Mouse (Mus musculus) CH12.LX (cell line): ENCODE measurements around the gene Gm49416.
A peak's percentile ranks its signal among the peaks of the same experiment; 100 is the strongest.

Experiments used
- CTCF ChIP-seq, 2 experiments: IDR thresholded peaks in 1 of 2; conservative IDR thresholded peaks in 1 of 2; 2 replicates each; pipeline ENCODE4 v1.5.1; 2011 to 2012; ENCODE audit warnings: low read depth in 2 of 2, low read length in 2 of 2, improper control_type of control experiment in 1 of 2, inconsistent platforms in 1 of 2, mild to moderate bottlenecking in 1 of 2, moderate library complexity in 1 of 2
- EP300 ChIP-seq: IDR thresholded peaks from 2 replicates; pipeline ENCODE4 v1.6.1; 2011; ENCODE audit warnings: low read length, improper control_type of control experiment
- MAX ChIP-seq: IDR thresholded peaks from 2 replicates; pipeline ENCODE4 v1.6.1; 2011; ENCODE audit warnings: low read length, improper control_type of control experiment
- MAZ ChIP-seq: IDR thresholded peaks from 2 replicates; pipeline ENCODE4 v1.6.1; 2012; ENCODE audit warnings: low read depth, mild to moderate bottlenecking, inconsistent platforms, low read length, improper control_type of control experiment, moderate library complexity
- MEF2A ChIP-seq: IDR thresholded peaks from 2 replicates; pipeline ENCODE4 v1.6.1; 2014; ENCODE audit warnings: low read depth, mild to moderate bottlenecking, inconsistent platforms, low read length, improper control_type of control experiment, borderline replicate concordance
- NRF1 ChIP-seq: IDR thresholded peaks from 2 replicates; pipeline ENCODE4 v1.6.1; 2014; ENCODE audit warnings: low read depth, mild to moderate bottlenecking, inconsistent platforms, low read length, improper control_type of control experiment, moderate library complexity
- POLR2A ChIP-seq: IDR thresholded peaks from 2 replicates; pipeline ENCODE4 v1.6.1; 2011; ENCODE audit warnings: low read depth, mild to moderate bottlenecking, improper control_type of control experiment, low read length
- POLR2AphosphoS2 ChIP-seq: IDR thresholded peaks from 2 replicates; pipeline ENCODE4 v1.6.1; 2011; ENCODE audit warnings: low read depth, low read length, improper control_type of control experiment
- SMC3 ChIP-seq: IDR thresholded peaks from 2 replicates; pipeline ENCODE4 v1.6.1; 2011; ENCODE audit warnings: low read depth, low read length, improper control_type of control experiment
- TCF12 ChIP-seq: IDR thresholded peaks from 2 replicates; pipeline ENCODE4 v1.6.1; 2014; ENCODE audit warnings: low read depth, mild to moderate bottlenecking, inconsistent platforms, low read length, improper control_type of control experiment
- USF1 ChIP-seq: IDR thresholded peaks from 2 replicates; pipeline ENCODE4 v1.6.1; 2014; ENCODE audit warnings: low read depth, mild to moderate bottlenecking, inconsistent platforms, low read length, improper control_type of control experiment

- TF ChIP-seq EP300 (peak; percentile 60; the same call in 1 of the 2 replicates), POLR2AphosphoS2 (peak; percentile 86), POLR2A (peak; percentile 76), MAX (peak; percentile 70), MAZ (peak; percentile 87; the same call in 1 of the 2 replicates), MEF2A (peak; percentile 71; the same call in 1 of the 2 replicates), TCF12 (peak; percentile 56), CTCF (conservative IDR thresholded peaks at IDR 0.05 in 1 of 2, IDR thresholded peaks at IDR 0.05 in 1 of 2; ENCODE audit: low read depth in 2 of 2, low read length in 2 of 2) (0 out of 4 replicates have a peak, but pooled peaks of 1 of the 2 experiments have one; percentile 4), USF1 (no peak), NRF1 (peak; percentile 73), SMC3 (no peak)
Observed at GRCm38 (mm10) chr19:8941515-8942217, 52.9 kb downstream of the Gm49416 start, which contains the start of gene Mta2.
